Mouse (Mus musculus): ENCODE results near the gene Gm47791. TPM values are rescaled to one million over a fixed set of nuclear protein-coding genes. Genes with fewer than 3 reads are reported as not detected.

The Gm47791 gene
- polyA plus RNA-seq, 1 experiment: not detected

- Histone ChIP-seq H3K36me3 (ENCODE audit: control insufficient read depth, insufficient read depth, low read length, poor library complexity, severe bottlenecking) (no peaks in the 10 kb centered on the region), H3K9me3 (replicated peaks; ENCODE audit: control insufficient read depth, insufficient read depth, low read length, poor library complexity, severe bottlenecking) (no peaks in the 10 kb centered on the region), H3K27ac (ENCODE audit: insufficient read depth, low read length) (no peak overlapping the region), H3K4me3 (ENCODE audit: low read depth, low read length) (no peak overlapping the region), H3K4me1 (ENCODE audit: control insufficient read depth, insufficient read depth, low read length) (no peaks in the 10 kb centered on the region), H3K9ac (ENCODE audit: low read depth, poor library complexity, severe bottlenecking) (no peak overlapping the region), H3K27me3 (ENCODE audit: control insufficient read depth, insufficient read depth, low read length, poor library complexity, severe bottlenecking) (no peaks in the 10 kb centered on the region)
- no peak for TF ChIP-seq CTCF (IDR thresholded peaks at IDR 0.05; ENCODE audit: low read depth, low read length)
- no peak for TF ChIP-seq EP300 (IDR thresholded peaks at IDR 0.05; ENCODE audit: insufficient read depth, low read depth, low read length)
These were observed 40.7 kb upstream of the Gm47791 start for GRCm38 (mm10) chr1:82811766-82812165.

DNA sequence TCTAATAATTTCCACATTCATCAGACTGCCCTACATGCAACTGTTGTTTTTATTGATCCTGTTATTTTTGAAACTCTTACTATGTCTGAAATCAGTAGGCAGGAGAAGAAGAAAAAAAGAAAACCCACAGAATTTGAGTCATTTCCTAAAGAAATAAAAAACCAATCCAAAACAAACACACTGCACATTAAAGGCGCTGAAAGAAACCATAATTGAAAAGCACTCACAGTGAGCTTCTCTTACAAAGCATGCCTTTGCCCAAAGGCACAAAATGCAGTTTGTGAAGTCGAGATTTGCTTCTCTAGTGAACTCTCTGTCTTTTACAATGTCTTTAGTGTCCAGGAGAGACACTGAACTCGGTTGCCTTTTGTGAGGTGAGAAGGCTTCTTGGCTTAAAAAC, 37.5 kb upstream of the Gm47791 start:
- Histone ChIP-seq H3K36me3 (ENCODE audit: control insufficient read depth, insufficient read depth, low read length, poor library complexity, severe bottlenecking) (no peaks in the 10 kb centered on the region), H3K4me1 (ENCODE audit: control insufficient read depth, insufficient read depth, low read length) (no peaks in the 10 kb centered on the region), H3K9me3 (replicated peaks; ENCODE audit: control insufficient read depth, insufficient read depth, low read length, poor library complexity, severe bottlenecking) (no peaks in the 10 kb centered on the region), H3K27me3 (ENCODE audit: control insufficient read depth, insufficient read depth, low read length, poor library complexity, severe bottlenecking) (no peaks in the 10 kb centered on the region), H3K9ac (ENCODE audit: low read depth, poor library complexity, severe bottlenecking) (no peak overlapping the region), H3K4me3 (ENCODE audit: low read depth, low read length) (no peak overlapping the region), H3K27ac (ENCODE audit: insufficient read depth, low read length) (no peak overlapping the region)
- TF ChIP-seq POLR2A (IDR thresholded peaks at IDR 0.05; ENCODE audit: insufficient read depth, low read length): no peak
- TF ChIP-seq EP300 (IDR thresholded peaks at IDR 0.05; ENCODE audit: insufficient read depth, low read depth, low read length): no peak
- no peak for TF ChIP-seq CTCF (IDR thresholded peaks at IDR 0.05; ENCODE audit: low read depth, low read length)

- Histone ChIP-seq H3K27ac (ENCODE audit: insufficient read depth, low read length) (no peak overlapping the region), H3K9me3 (replicated peaks; ENCODE audit: control insufficient read depth, insufficient read depth, low read length, poor library complexity, severe bottlenecking) (no peaks in the 10 kb centered on the region), H3K4me1 (ENCODE audit: control insufficient read depth, insufficient read depth, low read length) (no peaks in the 10 kb centered on the region), H3K36me3 (ENCODE audit: control insufficient read depth, insufficient read depth, low read length, poor library complexity, severe bottlenecking) (no peaks in the 10 kb centered on the region), H3K27me3 (ENCODE audit: control insufficient read depth, insufficient read depth, low read length, poor library complexity, severe bottlenecking) (no peaks in the 10 kb centered on the region; the same call in 1 of the 2 replicates), H3K4me3 (ENCODE audit: low read depth, low read length) (no peak overlapping the region), H3K9ac (ENCODE audit: low read depth, poor library complexity, severe bottlenecking) (no peak overlapping the region)
- TF ChIP-seq EP300 (IDR thresholded peaks at IDR 0.05; ENCODE audit: insufficient read depth, low read depth, low read length) (no peak), POLR2A (IDR thresholded peaks at IDR 0.05; ENCODE audit: insufficient read depth, low read length) (no peak), CTCF (IDR thresholded peaks at IDR 0.05; ENCODE audit: low read depth, low read length) (no peak)
These were observed 36.2 kb upstream of the Gm47791 start for GRCm38 (mm10) chr1:82807206-82807605.

- Histone ChIP-seq H3K9ac (ENCODE audit: low read depth, poor library complexity, severe bottlenecking) (no peak overlapping the region), H3K4me3 (ENCODE audit: low read depth, low read length) (no peak overlapping the region), H3K9me3 (replicated peaks; ENCODE audit: control insufficient read depth, insufficient read depth, low read length, poor library complexity, severe bottlenecking) (no peaks in the 10 kb centered on the region), H3K4me1 (ENCODE audit: control insufficient read depth, insufficient read depth, low read length) (no peaks in the 10 kb centered on the region), H3K27me3 (ENCODE audit: control insufficient read depth, insufficient read depth, low read length, poor library complexity, severe bottlenecking) (no peaks in the 10 kb centered on the region; the same call in 1 of the 2 replicates), H3K36me3 (ENCODE audit: control insufficient read depth, insufficient read depth, low read length, poor library complexity, severe bottlenecking) (no peaks in the 10 kb centered on the region), H3K27ac (ENCODE audit: insufficient read depth, low read length) (no peak overlapping the region)
- TF ChIP-seq EP300 (IDR thresholded peaks at IDR 0.05; ENCODE audit: insufficient read depth, low read depth, low read length) (no peak), POLR2A (IDR thresholded peaks at IDR 0.05; ENCODE audit: insufficient read depth, low read length) (no peak), CTCF (IDR thresholded peaks at IDR 0.05; ENCODE audit: low read depth, low read length) (no peak)
These were observed 35.3 kb upstream of the Gm47791 start for GRCm38 (mm10) chr1:82806391-82806790.

DNA sequence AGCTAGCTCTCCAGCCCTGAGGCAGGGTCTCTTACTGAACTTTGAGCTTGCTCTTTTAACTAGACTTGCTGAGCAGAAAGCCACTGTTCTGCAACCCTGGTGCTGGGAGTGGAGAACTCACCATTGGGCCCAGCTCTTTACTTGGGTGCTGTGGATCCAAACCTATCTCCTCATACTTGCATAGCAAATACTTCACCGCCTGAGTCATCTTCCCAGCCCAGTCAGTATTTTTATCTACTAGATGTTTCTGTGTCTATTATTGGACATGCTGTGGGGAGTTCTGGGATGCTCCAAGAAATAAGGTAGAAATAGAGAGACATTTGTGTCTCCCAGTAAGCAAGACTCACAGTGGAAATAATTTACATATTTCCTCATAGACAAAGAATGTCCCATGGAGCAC, 33.0 kb upstream of the Gm47791 start:
- H3K4me1 ChIP-seq (ENCODE audit: control insufficient read depth, insufficient read depth, low read length): no peaks in the 10 kb centered on the region
- TF ChIP-seq CTCF (IDR thresholded peaks at IDR 0.05; ENCODE audit: low read depth, low read length): no peak
- no peak for TF ChIP-seq POLR2A (IDR thresholded peaks at IDR 0.05; ENCODE audit: insufficient read depth, low read length)
- no peak for TF ChIP-seq EP300 (IDR thresholded peaks at IDR 0.05; ENCODE audit: insufficient read depth, low read depth, low read length)
- no peaks in the 10 kb centered on the region; the same call in 1 of the 2 replicates for H3K27me3 ChIP-seq (ENCODE audit: control insufficient read depth, insufficient read depth, low read length, poor library complexity, severe bottlenecking)
- H3K27ac ChIP-seq (ENCODE audit: insufficient read depth, low read length): no peak overlapping the region
- no peak overlapping the region for H3K4me3 ChIP-seq (ENCODE audit: low read depth, low read length)
- no peaks in the 10 kb centered on the region for H3K36me3 ChIP-seq (ENCODE audit: control insufficient read depth, insufficient read depth, low read length, poor library complexity, severe bottlenecking)
- H3K9ac ChIP-seq (ENCODE audit: low read depth, poor library complexity, severe bottlenecking): no peak overlapping the region
- H3K9me3 ChIP-seq (replicated peaks; ENCODE audit: control insufficient read depth, insufficient read depth, low read length, poor library complexity, severe bottlenecking): no peaks in the 10 kb centered on the region

GRCm38 (mm10) chr1:82803608-82804007, 32.6 kb upstream of the Gm47791 start:
- TF ChIP-seq CTCF (IDR thresholded peaks at IDR 0.05; ENCODE audit: low read depth, low read length): peak; percentile 84
- TF ChIP-seq EP300 (IDR thresholded peaks at IDR 0.05; ENCODE audit: insufficient read depth, low read depth, low read length): no peak
- no peak for TF ChIP-seq POLR2A (IDR thresholded peaks at IDR 0.05; ENCODE audit: insufficient read depth, low read length)
- Histone ChIP-seq H3K4me3 (ENCODE audit: low read depth, low read length) (no peak overlapping the region), H3K36me3 (ENCODE audit: control insufficient read depth, insufficient read depth, low read length, poor library complexity, severe bottlenecking) (no peaks in the 10 kb centered on the region), H3K27ac (ENCODE audit: insufficient read depth, low read length) (no peak overlapping the region), H3K27me3 (ENCODE audit: control insufficient read depth, insufficient read depth, low read length, poor library complexity, severe bottlenecking) (no peaks in the 10 kb centered on the region; the same call in 1 of the 2 replicates), H3K4me1 (ENCODE audit: control insufficient read depth, insufficient read depth, low read length) (no peaks in the 10 kb centered on the region), H3K9me3 (replicated peaks; ENCODE audit: control insufficient read depth, insufficient read depth, low read length, poor library complexity, severe bottlenecking) (no peaks in the 10 kb centered on the region), H3K9ac (ENCODE audit: low read depth, poor library complexity, severe bottlenecking) (no peak overlapping the region)
